Mouse (Mus musculus) testis, postnatal 14 days (tissue): Measurements from ENCODE around the gene Zbtb1.

Source experiments
- DNase-seq: peaks from one replicate; pipeline ENCODE4 v3.0.0; 2021; ENCODE audit warnings: low spot score

Zbtb1 gene

DNA sequence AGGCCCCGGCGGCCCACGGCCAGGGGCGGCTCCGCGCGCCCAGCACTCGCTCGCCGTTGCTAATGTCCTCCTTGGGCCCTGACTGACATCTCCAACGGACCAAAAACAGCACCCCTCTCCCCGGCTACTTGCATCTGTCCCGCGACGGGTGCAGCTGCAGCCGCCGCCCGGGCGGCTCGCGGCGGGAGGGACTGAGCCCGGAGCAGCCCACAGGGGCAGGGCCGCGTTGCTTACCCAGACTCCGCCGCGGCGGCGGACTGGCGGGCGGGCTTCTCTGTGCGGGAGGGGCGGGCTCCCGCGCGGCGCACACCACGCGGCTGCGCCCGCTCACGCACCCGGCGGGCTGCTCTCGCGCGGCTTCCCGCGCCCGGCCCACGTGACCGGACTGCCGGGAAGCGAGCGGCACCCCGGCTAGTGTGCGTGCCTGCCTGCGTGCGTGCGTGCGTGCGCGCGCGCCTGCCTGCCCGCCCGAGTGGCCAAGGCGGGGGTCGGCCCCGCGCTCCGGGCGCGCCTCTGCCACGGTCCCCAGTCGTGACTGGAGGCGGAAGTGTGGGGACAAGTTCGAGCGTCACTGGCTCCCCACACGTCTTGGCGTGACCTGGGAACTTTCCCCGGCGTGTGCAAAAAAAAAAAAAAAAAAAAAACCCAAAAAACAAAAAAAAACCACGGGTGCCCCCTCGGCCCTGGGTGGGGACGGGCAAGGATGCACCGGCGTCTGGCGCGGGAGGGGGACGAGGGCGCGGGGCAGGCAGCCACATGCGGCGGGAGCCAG is 674 bp upstream of the Zbtb1 start, which contains the start of gene Zbtb25:
Zbtb25 (minus strand) TSS at position 397 of the 772 bp plus-strand sequence.
- DNase-seq = peak; percentile 89

DNA sequence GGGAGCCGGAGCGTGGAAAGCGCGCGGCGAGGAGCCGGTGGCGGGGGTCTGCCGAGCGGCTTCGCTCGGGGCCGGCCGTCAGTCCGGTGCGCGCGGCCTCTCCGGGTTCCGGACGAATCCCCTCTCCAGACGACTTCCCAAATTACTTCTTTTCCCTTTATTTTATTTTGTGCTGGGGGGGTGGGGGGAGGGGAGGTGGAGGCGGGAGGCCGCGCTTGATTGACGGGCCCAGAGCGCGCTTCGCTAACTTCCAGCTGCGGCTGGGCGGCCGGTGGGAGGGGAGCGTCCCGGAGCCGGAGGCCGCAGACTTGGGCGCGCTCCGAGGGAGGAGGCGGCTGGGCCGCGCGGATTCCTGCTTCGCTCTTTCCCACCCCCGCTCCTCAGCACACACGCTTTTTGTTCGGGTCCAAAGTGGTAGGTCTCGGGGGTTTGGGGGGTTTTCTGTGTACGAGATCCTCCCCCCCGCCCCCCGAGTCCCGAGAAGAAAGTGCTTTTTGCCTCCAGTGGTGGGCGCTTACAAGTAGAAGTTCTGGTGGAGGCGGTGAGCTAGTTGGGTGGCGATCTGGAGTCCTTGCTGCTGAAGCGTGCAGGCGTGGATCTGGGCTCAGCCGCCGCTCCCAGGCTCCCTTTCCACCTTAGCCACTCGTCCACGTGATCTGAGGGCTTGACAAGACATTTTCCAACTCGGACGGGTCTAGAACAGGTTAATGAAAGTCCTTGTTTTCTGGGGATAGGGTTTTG is 935 bp downstream of the Zbtb1 start:
- DNase-seq = peak; percentile 85

DNA sequence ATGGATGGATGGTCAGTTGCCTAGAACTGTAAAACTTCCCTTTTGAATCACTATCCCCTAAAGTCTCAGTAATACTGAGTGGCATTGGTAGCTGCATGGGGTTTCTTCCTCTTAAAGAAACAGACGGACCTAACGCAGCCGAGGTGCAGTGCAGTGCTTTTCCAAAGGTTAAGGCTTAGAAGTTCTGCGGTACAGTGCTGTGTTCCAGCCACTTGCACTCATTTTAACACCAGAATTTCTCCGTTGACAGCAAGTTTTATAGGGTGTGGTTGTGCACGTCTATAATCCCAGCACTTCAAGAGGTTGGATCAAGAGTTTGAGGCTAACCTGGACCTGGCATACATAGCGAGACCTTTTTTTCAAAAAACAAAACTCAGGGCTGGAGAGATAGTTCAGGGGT is 2.0 kb downstream of the Zbtb1 start:
- DNase-seq = no peak

DNA sequence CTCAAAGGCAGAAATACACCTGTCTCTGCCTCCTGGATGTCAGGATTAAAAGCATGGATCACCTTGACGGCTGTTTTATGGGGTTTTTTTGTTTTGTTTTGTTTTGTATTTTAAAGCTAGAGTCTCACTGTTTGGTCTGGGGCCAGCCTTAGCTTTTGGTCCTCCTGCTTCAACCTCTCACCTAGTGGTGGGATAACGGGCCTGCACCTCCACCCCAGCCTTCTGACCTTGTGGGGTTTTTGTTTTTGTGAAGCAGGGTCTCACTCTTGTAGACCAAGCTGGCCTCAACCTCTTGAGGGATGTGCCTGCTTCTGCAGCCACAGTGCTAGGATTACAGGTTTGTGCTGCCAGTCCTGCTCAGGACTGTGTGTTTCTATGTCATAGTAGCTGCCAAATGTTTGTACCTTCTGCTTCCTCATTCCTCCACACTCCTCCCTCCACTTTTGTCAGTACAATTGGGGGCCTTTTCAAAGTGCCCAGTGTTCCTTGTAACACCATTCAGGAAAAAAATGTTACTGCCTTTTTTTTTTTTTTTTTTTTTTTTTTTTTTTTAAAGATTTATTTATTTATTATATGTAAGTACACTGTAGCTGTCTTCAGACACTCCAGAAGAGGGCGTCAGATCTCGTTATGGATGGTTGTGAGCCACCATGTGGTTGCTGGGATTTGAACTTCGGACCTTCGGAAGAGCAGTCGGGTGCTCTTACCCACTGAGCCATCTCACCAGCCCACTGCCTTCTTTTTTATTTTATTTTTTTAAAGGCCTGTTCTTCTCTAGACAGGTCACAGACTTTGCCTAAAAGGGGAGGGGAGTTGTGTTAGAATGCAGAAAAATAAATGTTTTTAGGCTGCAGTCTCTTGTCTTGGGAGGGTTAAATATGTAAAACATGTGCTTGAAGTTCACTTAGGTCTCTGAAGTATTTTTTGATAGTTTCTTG is 3.1 kb downstream of the Zbtb1 start:
- DNase-seq = no peak

DNA sequence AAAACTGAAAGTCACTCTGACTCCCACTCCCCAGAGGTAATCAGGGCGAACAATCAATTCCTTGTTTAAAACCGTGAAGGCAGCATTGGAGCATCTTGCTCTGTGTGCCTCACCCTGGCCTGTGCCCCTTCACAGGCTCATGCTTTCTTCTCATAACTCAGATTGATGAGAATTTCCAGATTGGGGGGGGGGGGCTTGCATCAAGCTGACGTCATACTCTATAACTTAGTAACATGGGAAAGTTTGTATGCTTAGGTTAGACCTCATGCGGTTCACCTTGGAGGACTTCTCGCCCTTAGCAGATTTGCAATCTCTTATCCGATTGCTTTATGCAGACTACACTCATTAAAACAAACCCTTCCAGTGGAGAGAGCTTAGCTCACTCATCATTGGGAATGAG is 3.9 kb downstream of the Zbtb1 start:
- DNase-seq = no peak

DNA sequence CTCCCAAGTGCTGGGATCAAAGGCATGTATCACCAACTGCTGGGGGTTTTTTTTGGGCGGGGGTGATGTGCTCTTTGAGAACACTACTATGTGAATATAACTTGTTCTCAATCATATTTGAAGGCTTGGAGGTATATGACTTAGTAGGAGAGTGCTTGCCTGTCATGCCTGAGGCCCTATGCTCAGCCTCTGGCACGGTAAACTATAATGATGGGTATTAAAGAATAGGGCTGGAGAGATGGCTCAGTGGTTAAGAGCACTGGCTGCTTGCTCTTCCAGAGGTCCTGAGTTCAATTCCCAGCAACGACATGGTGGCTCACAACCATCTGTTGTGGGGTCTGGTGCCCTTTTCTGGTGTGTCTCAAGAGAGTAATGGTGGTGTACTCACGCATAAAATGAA is 4.8 kb downstream of the Zbtb1 start:
- DNase-seq = no peak

DNA sequence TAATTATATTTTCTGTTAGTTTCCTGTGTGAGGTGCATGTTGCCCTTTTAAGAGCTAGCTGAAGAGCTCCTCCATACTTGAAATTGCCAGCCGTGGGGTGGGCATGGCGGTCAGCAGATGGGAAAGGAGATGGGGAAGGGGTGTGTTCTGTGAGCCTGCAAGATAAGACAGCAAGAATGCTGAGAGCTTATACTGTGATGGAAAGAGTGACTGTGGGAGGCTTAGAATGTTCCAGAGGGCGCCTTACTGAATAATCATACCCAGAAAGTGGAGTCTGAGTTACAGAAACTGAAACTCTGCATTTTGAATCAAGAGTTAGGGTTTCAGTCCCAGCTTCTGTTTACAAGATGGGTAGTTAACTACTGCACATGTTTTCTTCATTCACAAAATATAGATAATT is 5.4 kb downstream of the Zbtb1 start:
- DNase-seq = no peak

DNA sequence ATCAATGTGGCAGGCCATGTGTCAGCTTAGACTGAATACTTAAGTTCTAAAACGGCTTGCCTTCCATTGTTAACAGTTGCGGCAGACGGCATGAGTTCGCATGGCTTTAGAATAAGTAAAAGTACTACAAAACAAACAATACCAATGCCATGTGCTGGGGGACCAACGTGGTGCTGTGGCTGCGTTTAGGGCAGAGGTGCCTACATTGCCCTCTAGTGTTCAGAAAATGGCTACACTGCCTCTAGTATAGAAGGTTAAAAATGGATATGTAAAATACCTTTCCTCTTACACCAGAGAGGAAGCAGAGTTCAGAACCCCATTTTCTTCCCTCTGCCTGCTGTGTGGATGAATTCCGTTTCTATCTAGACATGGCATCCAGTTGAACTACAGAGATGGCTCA is 6.6 kb downstream of the Zbtb1 start:
- DNase-seq = no peak

DNA sequence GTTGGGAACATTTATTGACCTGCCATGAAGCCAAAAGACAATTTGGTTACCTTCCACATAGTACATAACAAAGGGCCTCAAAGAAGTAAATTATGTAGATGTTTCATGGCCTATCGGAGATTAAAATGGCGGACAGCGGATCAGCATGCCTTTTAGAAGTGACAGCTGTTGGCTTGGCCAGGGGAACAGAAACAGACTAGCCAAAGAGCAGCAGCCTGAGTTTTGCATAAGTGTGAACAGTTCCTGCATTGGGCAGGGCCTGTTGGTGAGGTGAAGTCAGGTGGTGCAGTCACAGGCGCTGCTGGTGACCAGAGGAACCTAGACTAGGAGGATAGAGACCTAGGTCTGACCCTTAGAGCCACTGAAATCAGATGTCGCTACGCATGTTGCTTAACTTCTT is 7.0 kb downstream of the Zbtb1 start:
- no peak for DNase-seq

DNA sequence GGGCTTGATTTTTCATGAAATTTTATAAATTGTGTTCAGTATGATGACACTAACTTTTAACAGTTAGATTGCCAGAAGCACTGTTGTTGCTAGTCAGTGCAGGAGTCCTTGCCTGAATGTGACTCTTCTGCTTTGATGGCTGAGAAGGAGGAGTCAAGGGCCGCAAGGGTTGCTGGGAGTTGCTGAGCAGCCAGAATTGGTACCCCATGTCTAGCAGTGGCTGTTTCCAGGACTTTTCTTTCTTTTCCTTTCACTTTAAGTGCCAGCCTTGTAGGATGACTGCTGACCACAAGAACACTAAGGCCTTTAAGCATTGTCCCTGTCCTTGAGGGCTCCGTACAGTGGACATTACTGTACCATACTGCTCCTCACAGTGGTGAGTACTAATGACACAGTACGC is 7.7 kb downstream of the Zbtb1 start:
- no peak for DNase-seq

DNA sequence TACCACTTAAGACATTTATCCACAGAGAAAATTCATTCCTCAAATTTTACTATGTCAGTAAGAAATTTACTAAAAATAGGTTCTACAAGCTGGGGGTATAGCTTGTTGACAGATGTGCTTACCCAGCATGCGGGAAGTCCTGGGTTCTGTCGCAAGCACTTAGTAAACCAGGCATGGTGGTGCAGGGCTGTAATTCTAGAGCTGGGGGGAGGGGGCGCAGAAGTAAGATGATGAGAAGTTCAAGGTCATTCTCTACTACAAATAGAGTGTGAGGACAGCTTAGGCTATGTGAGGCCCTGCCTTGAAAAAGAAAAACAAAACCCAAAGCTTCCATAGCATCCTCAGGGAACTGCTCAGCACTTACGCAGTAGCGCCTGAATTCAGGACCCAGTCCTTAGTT is 8.5 kb downstream of the Zbtb1 start:
- no peak for DNase-seq

DNA sequence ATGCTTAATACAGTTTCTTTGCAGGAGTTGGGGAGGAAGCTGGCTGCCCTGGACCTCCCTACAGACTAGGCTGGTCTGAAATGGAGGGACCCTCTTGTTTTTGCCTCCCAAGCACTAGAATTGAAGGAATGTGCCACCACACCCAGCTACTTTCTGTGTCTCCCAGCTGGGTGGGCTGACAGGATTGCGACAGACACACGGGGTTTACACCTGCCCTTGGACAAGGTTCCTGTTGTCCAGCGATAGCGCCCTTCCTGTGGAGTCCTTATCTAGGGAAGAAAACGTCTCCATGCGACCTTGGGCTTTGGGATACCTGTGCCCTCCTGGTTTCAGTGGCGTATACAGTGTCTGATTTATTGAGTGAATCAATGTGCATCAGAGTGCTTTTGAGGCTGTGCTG is 10.1 kb downstream of the Zbtb1 start:
- DNase-seq = no peak

DNA sequence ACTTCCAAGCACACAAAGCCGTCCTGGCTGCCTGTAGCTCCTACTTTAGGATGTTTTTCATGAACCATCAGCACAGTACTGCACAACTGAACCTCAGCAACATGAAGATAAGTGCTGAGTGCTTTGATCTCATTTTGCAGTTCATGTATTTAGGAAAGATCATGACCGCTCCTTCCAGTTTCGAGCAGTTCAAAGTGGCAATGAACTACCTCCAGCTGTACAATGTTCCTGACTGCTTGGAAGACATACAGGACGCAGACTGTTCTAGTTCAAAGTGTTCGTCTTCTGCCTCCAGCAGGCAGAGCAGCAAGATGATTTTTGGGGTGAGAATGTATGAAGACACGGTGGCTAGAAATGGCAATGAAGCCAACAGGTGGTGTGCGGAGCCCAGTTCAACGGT is 15.3 kb downstream of the Zbtb1 start:
- DNase-seq = no peak

DNA sequence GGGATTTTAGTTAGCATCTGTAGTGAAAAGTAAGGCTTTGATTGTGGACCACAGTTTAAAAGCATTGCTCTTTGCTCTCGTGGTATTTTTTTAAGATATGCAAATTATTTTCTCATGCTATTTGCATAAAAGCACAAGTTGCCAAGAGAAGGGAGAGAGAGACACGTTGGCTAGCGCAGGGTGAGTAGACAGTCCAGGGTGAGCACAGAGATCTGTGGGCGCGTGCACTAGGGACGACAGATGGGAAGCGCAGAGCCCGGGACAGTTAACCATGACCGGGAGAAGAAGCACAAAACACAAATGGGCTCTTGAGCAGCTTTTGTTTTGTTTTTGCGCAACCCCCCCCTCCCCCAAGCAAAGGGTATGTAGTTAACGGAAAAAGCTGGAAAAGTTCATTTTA is 18.7 kb downstream of the Zbtb1 start:
- no peak for DNase-seq

DNA sequence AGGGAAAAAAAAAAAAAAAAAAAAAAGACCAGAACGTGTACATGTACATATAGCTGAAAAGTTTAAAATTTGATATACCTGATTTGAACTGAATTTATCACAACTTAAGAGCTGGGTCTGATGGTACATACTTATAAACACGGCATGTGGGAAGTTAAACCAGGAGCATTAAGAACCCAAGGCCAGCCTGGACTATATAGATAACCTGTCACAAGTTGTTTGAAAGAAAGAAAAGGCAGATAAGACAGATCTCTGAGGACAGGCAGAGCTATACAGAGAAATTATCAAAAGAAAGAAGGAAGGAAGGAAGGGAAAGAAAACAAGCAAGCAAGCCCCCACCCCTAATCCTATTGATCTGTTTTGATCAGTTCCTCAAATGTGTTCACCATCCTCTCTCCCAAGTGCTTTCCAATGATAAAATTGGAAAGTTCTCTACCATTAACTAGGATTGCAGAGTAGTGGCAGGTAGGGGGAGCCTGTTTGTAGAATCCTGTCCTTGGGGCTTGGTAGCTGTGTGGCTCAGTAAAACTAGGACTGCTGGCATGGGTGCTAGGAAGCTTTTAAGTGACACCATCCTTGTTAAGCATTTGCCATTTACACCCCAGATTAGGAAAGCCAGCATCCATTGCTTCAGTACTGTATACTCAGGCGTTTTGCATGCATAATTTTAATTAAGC is 21.7 kb downstream of the Zbtb1 start:
- DNase-seq = no peak

DNA sequence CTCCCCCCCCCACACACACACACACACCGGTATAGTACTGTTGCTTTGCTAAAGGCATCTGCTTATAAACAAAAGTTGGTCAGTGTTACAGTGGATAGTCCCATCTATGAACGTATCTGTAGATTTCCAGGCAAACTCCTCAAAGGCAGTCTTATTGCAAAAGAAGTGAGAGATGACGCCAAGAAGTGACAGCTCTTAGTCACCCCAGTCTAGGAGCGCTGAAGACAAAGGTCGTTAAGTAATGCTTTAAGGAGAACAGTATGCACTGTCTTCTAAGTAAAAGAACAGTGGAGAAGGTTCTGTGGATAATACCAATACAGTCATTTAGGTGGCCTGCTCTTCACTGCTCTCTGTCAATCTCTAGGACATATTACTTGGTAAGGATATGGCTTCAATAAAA is 22.9 kb downstream of the Zbtb1 start:
- no peak for DNase-seq

DNA sequence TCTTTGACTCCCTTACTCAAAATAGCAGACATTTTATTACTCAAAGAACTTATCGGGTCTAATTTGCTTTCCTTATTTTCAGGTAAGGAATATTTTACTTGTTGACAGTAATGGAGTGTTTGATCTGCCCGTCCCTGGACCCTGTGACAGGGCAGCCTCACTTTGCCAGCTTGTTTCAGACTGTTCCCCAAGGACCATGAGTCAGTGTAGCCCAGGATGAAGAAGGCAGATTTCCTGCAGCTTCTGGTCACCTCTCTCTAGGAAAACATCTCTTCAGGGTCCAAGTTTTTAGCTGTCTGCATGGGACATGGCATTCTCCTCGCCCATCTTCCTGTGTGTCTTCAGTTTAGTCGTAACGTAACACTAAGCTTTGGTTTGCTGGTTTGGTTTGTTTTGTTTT is 27.2 kb downstream of the Zbtb1 start:
- no peak for DNase-seq

DNA sequence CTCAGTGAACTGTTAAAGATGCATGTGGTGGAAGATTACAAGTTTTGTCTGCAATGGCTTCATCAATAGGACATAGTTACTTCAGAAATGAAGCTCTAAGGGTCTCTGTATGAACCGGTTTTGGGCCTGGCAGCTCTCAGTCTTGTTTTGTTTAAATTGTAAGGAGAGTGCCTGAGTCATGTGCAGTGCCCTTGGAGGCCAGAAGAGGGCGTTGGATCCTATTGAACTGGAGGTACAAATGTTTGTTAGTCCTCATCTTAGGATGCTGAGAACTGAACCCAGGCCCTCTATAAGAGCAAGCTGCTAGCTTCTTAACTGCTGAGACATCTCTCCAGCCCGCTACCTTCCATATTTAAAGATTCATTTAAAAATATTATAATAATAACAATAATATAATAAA is 31.6 kb downstream of the Zbtb1 start:
- DNase-seq = no peak

DNA sequence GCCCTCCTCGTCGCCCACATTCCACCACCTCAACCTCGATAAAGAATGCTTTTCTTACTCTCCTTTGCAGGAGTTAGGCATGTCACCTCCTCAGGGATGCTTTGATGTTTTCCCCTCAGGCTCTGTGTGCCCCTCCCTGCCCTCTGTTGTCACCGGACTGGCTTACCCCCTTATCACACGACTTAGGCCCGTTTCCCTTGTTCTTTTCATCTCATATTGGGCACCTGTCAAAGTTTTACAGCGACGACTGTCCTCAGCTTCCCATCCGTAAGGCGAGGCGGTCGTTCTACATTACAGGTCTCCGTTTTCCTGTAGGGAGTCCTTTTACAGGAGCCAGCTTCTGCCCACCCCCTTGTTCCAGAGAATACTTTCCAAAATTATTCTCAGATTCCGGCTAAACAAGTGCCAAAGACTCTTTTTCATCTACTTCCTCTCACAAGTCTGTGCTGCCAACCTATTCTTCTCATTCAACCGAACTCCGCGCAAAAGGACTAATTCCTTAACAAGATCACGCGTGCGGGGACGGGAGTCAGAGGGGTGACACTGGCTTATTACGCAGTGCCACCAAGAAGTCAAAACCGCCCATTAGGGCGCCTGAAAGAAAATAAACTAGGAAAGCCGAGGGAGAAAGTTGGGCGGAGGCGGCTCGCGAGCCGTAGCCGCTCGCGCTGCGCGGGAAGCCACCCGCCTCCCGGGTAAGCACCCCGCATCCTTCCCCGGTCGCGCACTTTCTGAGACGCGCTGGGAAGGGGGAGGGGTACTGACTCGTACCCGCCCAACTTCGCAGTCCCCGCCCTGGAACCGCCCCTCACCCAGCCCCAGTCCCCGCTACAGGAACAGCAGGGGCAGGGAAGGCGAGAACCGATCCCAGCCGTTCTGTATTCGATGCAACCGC is 33.2 kb downstream of the Zbtb1 start:
- peak; percentile 16 for DNase-seq

DNA sequence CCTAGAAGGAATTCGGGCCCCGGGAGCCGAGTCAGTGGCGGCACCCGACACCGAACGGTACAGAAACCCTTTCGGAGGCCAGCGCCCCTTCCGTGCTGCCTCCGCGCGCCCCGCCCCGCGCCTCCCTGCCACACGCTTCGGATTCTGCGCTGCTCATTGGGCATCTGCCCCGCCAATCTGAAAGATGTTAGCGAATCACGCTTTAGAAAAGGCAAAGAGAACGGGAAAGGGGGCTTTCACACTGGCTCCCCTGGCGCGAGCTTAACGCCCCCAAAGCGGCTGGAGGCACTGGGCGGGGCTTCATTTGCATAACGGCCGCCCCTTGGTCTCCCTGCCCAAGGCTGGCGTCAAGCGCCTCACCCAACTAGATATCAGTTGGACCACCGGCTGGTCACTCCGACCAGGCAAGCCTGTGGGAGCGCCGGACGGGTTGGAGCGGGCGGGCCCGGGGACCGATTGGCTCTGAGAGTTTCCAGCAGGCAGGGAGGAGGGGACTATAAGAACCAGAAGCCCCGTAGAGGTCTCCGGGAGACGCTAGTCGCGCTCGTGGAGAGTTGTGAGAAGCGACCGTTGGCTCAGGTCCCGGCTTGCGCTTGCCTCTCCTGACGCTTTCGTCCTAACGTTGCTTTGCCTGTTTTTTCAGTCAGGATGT is 33.9 kb downstream of the Zbtb1 start, which contains the start of gene Hspa2:
Hspa2 (plus strand) TSS at position 291 of the 652 bp plus-strand sequence.
- peak; percentile 100 for DNase-seq
